Mouse (Mus musculus) liver, postnatal 0 days (tissue): Measurements from ENCODE around the gene Kif5c. TPM values are rescaled to one million over a fixed set of nuclear protein-coding genes. Genes with fewer than 3 reads are reported as not detected.

ENCODE experiments used
- ATAC-seq: fragments of 200-750 bp; cut with Nextera tagmentation; 2 replicates; pipeline ENCODE4 v1.8.0; 2017; ENCODE audit warnings: mild to moderate bottlenecking, moderate library complexity
- DNase-seq: peaks from one replicate; pipeline ENCODE4 v3.0.0-alpha.2; 2016
- H3K27ac ChIP-seq: fragments of 300-500 bp; sonication (generic); 2 replicates; pipeline ENCODE4 v1.5.1; 2014; ENCODE audit warnings: antibody characterized with exemption, moderate library complexity, mild to moderate bottlenecking, low read depth
- H3K27me3 ChIP-seq: fragments of 300-500 bp; sonication (generic); 2 replicates; pipeline ENCODE4 v1.6.1; 2014; ENCODE audit warnings: low read length, control low read depth, mixed read lengths; ENCODE audit not compliant: insufficient read depth
- H3K36me3 ChIP-seq: fragments of 300-500 bp; sonication (generic); replicated peaks from 2 replicates; pipeline ENCODE4 v1.6.1; 2014; ENCODE audit warnings: mild to moderate bottlenecking, control low read depth, low read length, moderate library complexity, mixed read lengths; ENCODE audit not compliant: insufficient read depth
- H3K4me1 ChIP-seq: fragments of 300-500 bp; sonication (generic); 2 replicates; pipeline ENCODE4 v1.6.1; 2014; ENCODE audit warnings: antibody characterized with exemption, mild to moderate bottlenecking, control low read depth; ENCODE audit not compliant: insufficient read depth
- H3K4me2 ChIP-seq: fragments of 300-500 bp; sonication (generic); 2 replicates; pipeline ENCODE4 v1.6.1; 2014; ENCODE audit warnings: low read depth, mild to moderate bottlenecking, low read length, moderate library complexity, mixed read lengths
- H3K4me3 ChIP-seq: fragments of 300-500 bp; sonication (generic); 2 replicates; pipeline ENCODE4 v1.5.1; 2014; ENCODE audit warnings: low read depth, low read length
- H3K9ac ChIP-seq: fragments of 300-500 bp; sonication (generic); replicated peaks from 2 replicates; pipeline ENCODE4 v1.6.1; 2014; ENCODE audit warnings: mild to moderate bottlenecking, moderate library complexity
- H3K9me3 ChIP-seq: fragments of 300-500 bp; sonication (generic); 2 replicates; pipeline ENCODE4 v1.6.1; 2016; ENCODE audit warnings: mild to moderate bottlenecking, control low read depth, low read length, mixed read lengths
- CTCF ChIP-seq: sonication (generic); IDR thresholded peaks from 2 replicates; pipeline ENCODE4 v1.5.1; 2016; ENCODE audit warnings: antibody characterized with exemption, low read depth
- EP300 ChIP-seq: IDR thresholded peaks from 2 replicates; pipeline ENCODE4 v1.6.1; 2016; ENCODE audit warnings: antibody characterized with exemption, low read depth, mild to moderate bottlenecking
- WGBS: fragments of 180-500 bp; shearing (Covaris S2); extraction: QIAGEN DNeasy Blood & Tissue Kit; methylation state at CpG from one replicate; pipeline ENCODE4 v1.1.7; 2014; ENCODE audit not compliant: insufficient replicate concordance; 5-methylcytosine and 5-hydroxymethylcytosine counted together
- polyA plus RNA-seq: library from polyadenylated mRNA; unstranded; fragments of >200 nt; fragmentation: Nextera tagmentation; extraction: Ambion mirVana; gene quantifications from 2 replicates; pipeline ENCODE4 v1.2.1, GENCODE M21; 2015

Gene Kif5c
- polyA plus RNA-seq, 1 experiment from 2014 or later, result 0.13 TPM

DNA sequence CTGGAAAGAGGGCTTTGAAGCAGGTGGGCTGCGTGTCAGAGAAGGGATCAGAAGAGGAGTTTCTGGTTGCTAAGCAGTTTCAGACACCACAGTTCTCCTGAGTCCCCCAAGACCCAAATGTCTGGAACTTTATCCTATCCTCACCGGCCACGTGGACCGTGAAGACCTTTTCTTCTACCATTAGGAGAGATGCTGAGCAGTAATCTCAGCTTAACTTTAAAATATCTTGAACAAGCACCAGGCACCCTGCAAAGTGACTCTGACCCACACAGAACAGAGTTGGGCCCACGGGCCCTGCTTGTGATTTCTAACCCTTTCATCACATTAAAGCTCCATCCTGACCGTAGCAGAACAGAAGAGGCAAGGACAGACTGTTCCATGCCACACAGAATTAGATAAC, 29.7 kb downstream of the Kif5c start:
- DNase-seq (no peak), ATAC-seq (no peak)
- Histone ChIP-seq H3K27me3 (no peaks in the 10 kb centered on the region), H3K4me1 (no peaks in the 10 kb centered on the region), H3K9ac (no peak overlapping the region), H3K9me3 (no peaks in the 10 kb centered on the region), H3K4me3 (no peak overlapping the region), H3K4me2 (no peak overlapping the region), H3K27ac (no peak overlapping the region), H3K36me3 (no peaks in the 10 kb centered on the region)
- TF ChIP-seq EP300 (no peak), CTCF (no peak)
- WGBS, result 78% methylated on average over 6 of the region's 6 CpGs

DNA sequence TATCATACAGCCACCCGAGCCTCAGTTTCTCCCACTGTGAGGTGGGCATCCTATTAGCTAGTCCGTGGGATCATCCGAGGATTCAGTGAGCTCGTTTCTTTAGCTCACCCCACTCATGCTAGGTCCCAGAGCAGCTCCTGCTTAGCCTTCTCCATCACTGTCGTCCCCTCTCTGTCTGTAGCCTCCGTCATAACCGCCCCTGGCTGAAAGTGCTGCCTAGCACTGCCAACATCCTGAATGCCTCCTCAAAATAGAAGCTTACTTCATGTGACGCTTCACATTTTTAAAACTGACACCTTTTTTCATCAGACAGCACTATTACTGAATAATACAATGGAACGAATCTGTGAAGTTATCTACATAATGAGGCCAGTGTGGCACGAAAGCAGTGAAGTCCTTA, 30.1 kb downstream of the Kif5c start:
- TF ChIP-seq EP300 (no peak), CTCF (no peak)
- no peaks in the 10 kb centered on the region for H3K27me3 ChIP-seq
- no peak overlapping the region for H3K27ac ChIP-seq
- H3K9me3 ChIP-seq, result no peaks in the 10 kb centered on the region
- 69% methylated on average over 10 of the region's 10 CpGs for WGBS
- H3K9ac ChIP-seq, result no peak overlapping the region
- H3K36me3 ChIP-seq, result no peaks in the 10 kb centered on the region
- DNase-seq (no peak), ATAC-seq (no peak)
- no peak overlapping the region for H3K4me3 ChIP-seq
- no peak overlapping the region for H3K4me2 ChIP-seq
- no peaks in the 10 kb centered on the region for H3K4me1 ChIP-seq

DNA sequence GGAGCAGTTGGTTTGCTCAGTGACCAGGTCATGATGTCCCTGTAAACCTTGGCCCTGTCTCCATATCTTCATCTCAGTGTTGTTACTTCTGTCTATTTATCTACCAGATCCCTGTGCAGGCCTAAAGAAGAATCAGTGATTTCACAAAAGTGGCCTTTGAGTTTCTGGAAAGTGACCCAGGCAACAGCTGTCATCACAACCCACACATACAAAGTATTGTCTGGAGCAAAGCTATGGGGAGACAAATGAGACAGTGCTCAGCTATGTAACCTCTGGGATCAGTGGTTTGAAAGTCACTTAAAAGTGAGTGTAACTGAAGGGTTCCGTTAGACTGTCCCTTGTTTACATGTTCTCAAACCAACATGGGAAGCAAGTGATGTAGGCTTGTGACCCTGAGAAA, 32.6 kb downstream of the Kif5c start:
- H3K27me3 ChIP-seq, result no peaks in the 10 kb centered on the region
- no peaks in the 10 kb centered on the region for H3K9me3 ChIP-seq
- TF ChIP-seq EP300 (no peak), CTCF (no peak)
- H3K4me3 ChIP-seq, result no peak overlapping the region
- no peaks in the 10 kb centered on the region for H3K4me1 ChIP-seq
- no peak overlapping the region for H3K4me2 ChIP-seq
- no peak for ATAC-seq
- no peak overlapping the region for H3K9ac ChIP-seq
- no peak overlapping the region for H3K27ac ChIP-seq
- no peaks in the 10 kb centered on the region for H3K36me3 ChIP-seq
- no peak for DNase-seq
- WGBS, result 85% methylated on average over 1 of the region's 1 CpGs

DNA sequence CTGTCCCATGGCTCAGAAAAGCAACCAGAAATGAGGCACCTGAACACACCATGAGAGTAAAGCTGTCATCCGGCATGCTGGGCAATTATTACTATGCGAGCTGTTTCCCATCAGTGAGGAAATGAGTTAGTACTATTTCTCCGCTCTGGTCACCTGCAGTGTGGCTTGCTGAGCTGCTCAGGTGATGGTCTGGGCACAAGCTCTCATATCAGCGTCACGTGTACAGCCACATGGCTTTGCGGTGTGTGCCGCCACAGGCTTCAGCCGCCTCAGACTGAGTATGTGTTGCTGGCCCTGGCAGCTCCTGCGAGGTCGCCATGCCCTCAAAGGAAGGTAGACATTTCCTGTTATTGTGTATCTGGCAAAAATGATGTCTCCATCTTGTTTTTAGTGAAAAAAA, 35.5 kb downstream of the Kif5c start:
- Histone ChIP-seq H3K4me2 (no peak overlapping the region), H3K9ac (no peak overlapping the region), H3K36me3 (no peaks in the 10 kb centered on the region), H3K9me3 (no peaks in the 10 kb centered on the region), H3K27me3 (no peaks in the 10 kb centered on the region), H3K4me3 (no peak overlapping the region), H3K4me1 (no peaks in the 10 kb centered on the region), H3K27ac (no peak overlapping the region)
- TF ChIP-seq CTCF (no peak), EP300 (no peak)
- 72% methylated on average over 10 of the region's 10 CpGs for WGBS
- DNase-seq (no peak), ATAC-seq (no peak)

DNA sequence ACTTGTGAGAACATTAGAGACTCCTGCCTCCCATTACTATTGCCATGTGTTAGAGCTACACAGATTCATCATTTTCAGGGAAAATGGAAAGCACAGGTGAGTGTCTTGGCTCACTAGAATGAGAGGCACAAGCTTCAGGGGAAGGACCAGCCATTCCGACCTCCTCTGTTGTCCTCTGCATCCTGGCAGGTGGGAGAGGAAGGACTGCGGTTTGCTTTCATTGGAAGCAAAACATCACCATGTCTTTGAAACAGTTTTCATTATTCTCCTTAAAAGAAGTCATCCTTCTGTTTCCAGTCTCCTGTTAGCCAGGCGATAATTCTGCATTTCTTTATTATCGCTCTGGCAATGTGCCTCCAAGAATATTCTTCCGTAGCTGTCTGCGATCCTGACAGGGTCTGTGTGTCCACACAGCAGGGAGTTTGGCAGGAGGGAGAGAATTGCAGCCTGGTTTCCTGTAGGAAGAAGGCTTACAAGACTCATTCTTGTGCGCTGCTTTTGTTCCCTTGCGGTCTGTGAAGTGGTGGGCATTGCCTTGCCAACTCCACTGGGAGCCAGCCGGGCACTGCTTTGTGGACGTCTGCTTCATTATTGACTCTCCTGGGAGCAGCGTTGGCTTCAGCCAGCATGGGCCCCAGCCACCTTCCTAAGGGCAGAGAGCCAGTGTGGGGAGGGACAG, 36.2 kb downstream of the Kif5c start:
- TF ChIP-seq CTCF (no peak), EP300 (no peak)
- Histone ChIP-seq H3K4me2 (no peak overlapping the region), H3K27me3 (no peaks in the 10 kb centered on the region), H3K36me3 (no peaks in the 10 kb centered on the region), H3K4me1 (no peaks in the 10 kb centered on the region), H3K9me3 (no peaks in the 10 kb centered on the region), H3K27ac (no peak overlapping the region), H3K9ac (no peak overlapping the region), H3K4me3 (no peak overlapping the region)
- DNase-seq (no peak), ATAC-seq (no peak)
- WGBS, result 69% methylated on average over 11 of the region's 11 CpGs

DNA sequence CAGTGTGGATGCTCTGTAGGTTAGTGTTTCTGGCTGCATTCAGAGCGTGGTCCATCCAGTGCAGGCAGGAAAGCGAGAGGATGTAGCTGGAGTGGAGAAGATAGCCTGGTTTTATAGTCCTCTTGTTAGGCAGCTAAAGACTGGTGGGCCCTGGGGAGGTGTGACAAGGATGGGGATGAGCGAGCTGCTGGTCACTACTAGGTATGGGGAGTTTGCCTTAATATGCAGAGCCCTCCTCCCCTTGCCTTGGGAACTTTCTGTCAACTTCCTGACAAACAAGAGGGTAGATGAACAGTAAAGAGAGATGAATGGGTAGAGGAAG, 36.7 kb downstream of the Kif5c start:
- H3K4me2 ChIP-seq, result no peak overlapping the region
- no peak overlapping the region for H3K27ac ChIP-seq
- H3K27me3 ChIP-seq, result no peaks in the 10 kb centered on the region
- no peak for ATAC-seq
- H3K9ac ChIP-seq, result no peak overlapping the region
- TF ChIP-seq CTCF (no peak), EP300 (no peak)
- no peaks in the 10 kb centered on the region for H3K9me3 ChIP-seq
- no peak overlapping the region for H3K4me3 ChIP-seq
- DNase-seq, result no peak
- no peaks in the 10 kb centered on the region for H3K36me3 ChIP-seq
- WGBS, result 73% methylated on average over 3 of the region's 3 CpGs
- no peaks in the 10 kb centered on the region for H3K4me1 ChIP-seq

DNA sequence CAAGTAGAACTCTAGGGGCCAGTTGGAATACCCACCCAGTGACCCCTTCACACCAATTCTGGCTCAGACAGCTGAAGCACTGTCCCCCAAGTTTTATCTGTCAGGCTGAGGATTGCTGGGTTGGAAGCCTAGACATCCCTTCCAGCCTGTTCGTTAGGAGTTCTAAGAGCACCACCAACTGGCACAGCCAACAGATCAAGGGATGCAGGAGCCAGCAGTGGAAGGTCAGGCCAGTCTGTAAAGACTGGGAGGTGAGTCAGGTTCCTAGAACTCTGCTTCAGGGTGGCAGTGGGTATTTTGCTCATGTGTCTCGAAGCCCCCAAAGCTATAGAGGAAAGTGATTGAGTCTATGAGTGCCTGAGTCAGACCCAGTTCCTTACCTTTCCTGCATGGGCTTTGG, 37.9 kb downstream of the Kif5c start:
- 66% methylated on average over 2 of the region's 2 CpGs for WGBS
- TF ChIP-seq EP300 (no peak), CTCF (0 out of 2 replicates have a peak, but pooled peaks have one; percentile 8)

More for the DNA sequence above, 37.9 kb downstream of the Kif5c start:
- Histone ChIP-seq H3K9ac (no peak overlapping the region), H3K4me3 (no peak overlapping the region), H3K9me3 (no peaks in the 10 kb centered on the region), H3K27ac (no peak overlapping the region), H3K36me3 (no peaks in the 10 kb centered on the region), H3K4me2 (no peak overlapping the region), H3K27me3 (no peaks in the 10 kb centered on the region), H3K4me1 (no peaks in the 10 kb centered on the region)
- no peak for DNase-seq
- no peak for ATAC-seq
